Mouse (Mus musculus) heart, embryonic 14.5 days (tissue): ENCODE measurements around the gene Hsd17b2. TPM values are rescaled to one million over a fixed set of nuclear protein-coding genes. Genes with fewer than 3 reads are reported as not detected.

ENCODE experiments used
- ATAC-seq: fragments of 200-750 bp; cut with Nextera tagmentation; 2 replicates; pipeline ENCODE4 v1.8.0; 2017; ENCODE audit warnings: low read depth, moderate TSS enrichment; ENCODE audit not compliant: insufficient number of reproducible peaks, insufficient read depth, low FRiP score
- H3K27ac ChIP-seq, 2 experiments: fragments of 200-500 bp in 1 of 2; fragments of 300-500 bp in 1 of 2; sonication (generic) in 1 of 2; replicated peaks in 1 of 2; 2 replicates each; pipeline ENCODE4 v1.5.1; 2012 to 2014; ENCODE audit warnings: low read depth in 2 of 2, low read length in 2 of 2, control low read depth in 1 of 2, mild to moderate bottlenecking in 1 of 2, mixed read lengths in 1 of 2; ENCODE audit not compliant: control insufficient read depth in 1 of 2, insufficient read depth in 1 of 2
- H3K27me3 ChIP-seq: fragments of 300-500 bp; sonication (generic); 2 replicates; pipeline ENCODE4 v1.6.1; 2014; ENCODE audit warnings: mild to moderate bottlenecking, low read length, control low read depth; ENCODE audit not compliant: control insufficient read depth, insufficient read depth
- H3K36me3 ChIP-seq: fragments of 300-500 bp; sonication (generic); 2 replicates; pipeline ENCODE4 v1.6.1; 2014; ENCODE audit warnings: mild to moderate bottlenecking, control low read depth, low read length, mixed read lengths; ENCODE audit not compliant: control insufficient read depth, insufficient read depth
- H3K4me1 ChIP-seq, 2 experiments: fragments of 200-500 bp in 1 of 2; fragments of 300-500 bp in 1 of 2; sonication (generic) in 1 of 2; 2 replicates each; pipeline ENCODE4 v1.6.1; 2012 to 2014; ENCODE audit warnings: low read length in 2 of 2, control low read depth in 1 of 2, mixed read lengths in 1 of 2; ENCODE audit not compliant: control insufficient read depth in 2 of 2, insufficient read depth in 2 of 2
- H3K4me2 ChIP-seq: fragments of 300-500 bp; sonication (generic); 2 replicates; pipeline ENCODE4 v1.6.1; 2014; ENCODE audit warnings: mild to moderate bottlenecking, low read length
- H3K4me3 ChIP-seq, 2 experiments: fragments of 200-500 bp in 1 of 2; fragments of 300-500 bp in 1 of 2; sonication (generic) in 1 of 2; 2 replicates each; pipeline ENCODE4 v1.5.1; 2012 to 2014; ENCODE audit warnings: low read length in 2 of 2, mild to moderate bottlenecking in 2 of 2, control low read depth in 1 of 2, low read depth in 1 of 2, moderate library complexity in 1 of 2; ENCODE audit not compliant: control insufficient read depth in 1 of 2, insufficient read depth in 1 of 2
- H3K9ac ChIP-seq: fragments of 300-500 bp; sonication (generic); 2 replicates; pipeline ENCODE4 v1.6.1; 2014; ENCODE audit warnings: mild to moderate bottlenecking, low read length
- H3K9me3 ChIP-seq: fragments of 300-500 bp; sonication (generic); 2 replicates; pipeline ENCODE4 v1.6.1; 2016; ENCODE audit warnings: low read length, control low read depth; ENCODE audit not compliant: control insufficient read depth
- WGBS: fragments of 180-500 bp; shearing (Covaris S2); extraction: QIAGEN DNeasy Blood & Tissue Kit; methylation state at CpG from one replicate; pipeline ENCODE4 v1.1.7; 2014; 5-methylcytosine and 5-hydroxymethylcytosine counted together
- polyA plus RNA-seq: library from polyadenylated mRNA; unstranded; fragments of >200 nt; fragmentation: Nextera tagmentation; extraction: Ambion mirVana; gene quantifications from 2 replicates; pipeline ENCODE4 v1.2.1, GENCODE M21; 2014

The Hsd17b2 gene
- polyA plus RNA-seq, 1 experiment from 2014 or later, result not detected

- no peak overlapping the region for H3K27ac ChIP-seq
- no peak overlapping the region for H3K4me2 ChIP-seq
- no peaks in the 10 kb centered on the region for H3K27me3 ChIP-seq
- H3K36me3 ChIP-seq, result no peaks in the 10 kb centered on the region
- H3K9ac ChIP-seq, result no peak overlapping the region
- 80% methylated on average over 5 of the region's 5 CpGs for WGBS
- no peak overlapping the region for H3K4me3 ChIP-seq
- H3K9me3 ChIP-seq, result no peaks in the 10 kb centered on the region
- ATAC-seq, result no peak
- no peaks in the 10 kb centered on the region for H3K4me1 ChIP-seq
Measured at GRCm38 (mm10) chr8:117714604-117715003, 12.9 kb downstream of the Hsd17b2 start.

DNA sequence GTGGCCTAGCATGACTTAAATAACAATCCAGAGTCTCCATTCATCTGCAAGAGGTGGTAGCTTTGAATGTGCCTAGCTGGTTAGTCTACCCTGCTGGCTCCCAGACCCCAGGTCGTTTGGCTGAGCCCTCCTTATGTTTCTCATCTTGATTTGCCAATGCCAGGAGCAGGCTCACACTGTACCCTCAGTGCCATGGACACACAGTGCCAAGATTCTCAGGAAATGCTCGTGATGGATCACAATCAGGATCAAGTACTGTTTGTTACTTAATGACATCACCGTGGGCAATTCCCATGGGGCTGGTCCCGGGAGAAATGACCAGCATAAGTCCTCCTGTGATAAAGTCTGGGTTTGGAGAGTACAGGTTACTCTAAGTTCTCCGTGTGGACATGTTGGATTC lies 14.2 kb downstream of the Hsd17b2 start:
- no peak for ATAC-seq
- no peak overlapping the region for H3K9ac ChIP-seq
- H3K4me3 ChIP-seq, result no peak overlapping the region
- H3K4me1 ChIP-seq, result no peaks in the 10 kb centered on the region
- H3K27ac ChIP-seq, result no peak overlapping the region
- no peak overlapping the region for H3K4me2 ChIP-seq
- H3K36me3 ChIP-seq, result no peaks in the 10 kb centered on the region
- 66% methylated on average over 5 of the region's 5 CpGs for WGBS
- no peaks in the 10 kb centered on the region for H3K27me3 ChIP-seq
- no peaks in the 10 kb centered on the region for H3K9me3 ChIP-seq

GRCm38 (mm10) chr8:117718152-117718860 lies 16.6 kb downstream of the Hsd17b2 start:
- Histone ChIP-seq H3K9ac (no peak overlapping the region), H3K27ac (no peak overlapping the region), H3K9me3 (peaks cover 5% of the 10 kb centered on the region; the same call in 1 of the 2 replicates), H3K4me2 (no peak overlapping the region), H3K27me3 (no peaks in the 10 kb centered on the region), H3K36me3 (no peaks in the 10 kb centered on the region), H3K4me3 (no peak overlapping the region), H3K4me1 (no peaks in the 10 kb centered on the region)
- 71% methylated on average over 14 of the region's 14 CpGs for WGBS
- no peak for ATAC-seq

DNA sequence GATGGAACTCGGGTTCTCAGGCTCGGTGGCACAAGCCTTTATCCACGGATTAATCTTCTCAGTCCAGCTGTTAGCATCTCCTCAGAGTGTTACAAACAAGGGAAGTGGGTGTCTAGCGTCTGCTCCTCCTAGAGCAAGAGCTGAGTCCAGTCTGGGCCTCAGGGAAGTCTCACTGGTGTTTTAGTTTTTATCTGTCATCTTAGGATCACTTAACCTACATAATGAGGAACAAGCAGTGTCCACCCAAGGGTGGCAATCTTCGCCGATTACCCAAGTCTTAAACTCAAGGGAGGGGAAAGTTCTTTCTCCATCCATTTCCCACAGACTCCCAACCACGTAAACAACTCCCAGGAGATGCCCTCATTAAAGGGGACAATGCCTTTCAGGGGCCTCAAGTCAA lies 24.8 kb downstream of the Hsd17b2 start:
- no peak overlapping the region for H3K4me2 ChIP-seq
- H3K36me3 ChIP-seq, result no peaks in the 10 kb centered on the region
- peaks cover 0 to 3% of the 10 kb centered on the region in 2 experiments; a peak in 1 of 4 replicates for H3K4me1 ChIP-seq
- H3K4me3 ChIP-seq, result no peak overlapping the region
- H3K27ac ChIP-seq, result no peak overlapping the region
- H3K9me3 ChIP-seq, result peaks cover 5% of the 10 kb centered on the region; the same call in 1 of the 2 replicates
- no peak for ATAC-seq
- no peak overlapping the region for H3K9ac ChIP-seq
- no peaks in the 10 kb centered on the region for H3K27me3 ChIP-seq
- whole genome bisulfite sequencing, result 61% methylated on average over 7 of the region's 7 CpGs

DNA sequence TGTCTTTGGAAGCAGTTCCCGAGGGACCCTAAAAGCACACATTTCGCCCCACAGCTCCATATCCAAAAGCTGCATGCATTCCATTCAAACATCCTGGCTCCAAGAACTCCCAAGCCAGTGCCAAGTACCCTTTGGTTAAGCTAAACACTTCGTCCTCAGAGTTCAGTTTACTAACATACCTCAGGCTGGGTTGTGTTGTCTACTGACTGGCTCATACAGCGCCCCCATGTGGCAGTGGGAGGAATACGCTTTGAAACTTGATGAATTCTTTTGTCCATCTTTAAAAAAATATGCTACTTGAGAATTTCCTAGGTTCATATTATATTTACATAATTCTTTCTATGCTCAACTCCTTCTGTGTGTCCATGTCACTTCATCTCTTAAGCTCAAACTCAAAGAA lies 25.9 kb downstream of the Hsd17b2 start:
- Histone ChIP-seq H3K4me2 (no peak overlapping the region), H3K9me3 (peaks cover 2% of the 10 kb centered on the region; the same call in 1 of the 2 replicates)
- 63% methylated on average over 5 of the region's 5 CpGs for WGBS

DNA sequence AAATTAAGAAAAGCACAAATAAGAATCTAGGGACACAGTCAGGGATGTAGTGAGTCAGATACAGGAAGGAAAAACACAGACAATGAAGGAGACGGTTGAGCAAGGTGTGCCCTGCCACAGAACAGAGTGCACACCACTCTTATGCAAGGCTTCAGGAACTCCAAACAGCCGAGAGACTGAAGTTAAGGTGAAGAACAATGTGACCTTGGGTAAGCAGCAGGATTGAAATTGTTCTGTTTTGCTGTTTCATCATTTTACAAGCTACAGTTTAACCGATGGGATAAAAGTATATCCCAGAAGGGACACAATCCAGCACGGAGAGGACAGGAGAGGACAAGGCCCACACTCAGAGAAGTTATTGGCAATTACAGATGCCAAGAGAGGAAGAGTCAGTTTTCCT lies 26.5 kb downstream of the Hsd17b2 start:
- H3K4me3 ChIP-seq, result no peak overlapping the region
- no peak overlapping the region for H3K27ac ChIP-seq
- H3K9me3 ChIP-seq, result no peaks in the 10 kb centered on the region
- no peak overlapping the region for H3K4me2 ChIP-seq
- no peaks in the 10 kb centered on the region for H3K36me3 ChIP-seq
- 74% methylated on average over 4 of the region's 4 CpGs for WGBS
- H3K4me1 ChIP-seq, result peaks cover 0 to 3% of the 10 kb centered on the region in 2 experiments; a peak in 1 of 4 replicates
- ATAC-seq, result no peak
- no peaks in the 10 kb centered on the region for H3K27me3 ChIP-seq
- no peak overlapping the region for H3K9ac ChIP-seq

More for the DNA sequence above, 25.9 kb downstream of the Hsd17b2 start:
- H3K27ac ChIP-seq, result no peak overlapping the region
- no peak overlapping the region for H3K4me3 ChIP-seq
- ATAC-seq, result no peak
- no peaks in the 10 kb centered on the region for H3K27me3 ChIP-seq
- no peaks in the 10 kb centered on the region for H3K36me3 ChIP-seq
- peaks cover 0 to 3% of the 10 kb centered on the region in 2 experiments; a peak in 1 of 4 replicates for H3K4me1 ChIP-seq
- H3K9ac ChIP-seq, result no peak overlapping the region

DNA sequence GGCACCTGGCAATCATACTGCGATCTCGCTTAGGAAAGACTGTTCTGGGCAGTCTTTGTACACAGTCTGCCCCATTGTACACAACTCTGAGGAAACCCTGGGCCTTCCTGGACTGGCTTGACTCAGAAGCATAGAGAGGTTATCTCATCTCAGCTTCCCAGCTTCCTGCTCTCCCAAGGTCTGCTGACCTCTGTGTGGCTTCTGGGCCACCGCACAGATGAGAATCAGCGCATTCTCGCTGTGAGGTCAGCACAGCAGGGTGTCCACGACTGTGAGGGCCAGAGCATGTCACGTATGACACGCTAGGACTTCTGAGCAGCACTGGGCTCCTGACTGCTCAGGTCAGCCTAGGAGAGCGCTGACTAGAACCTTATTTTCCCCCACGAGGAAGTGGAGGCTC lies 29.3 kb downstream of the Hsd17b2 start:
- no peak overlapping the region for H3K4me2 ChIP-seq
- WGBS, result 45% methylated on average over 10 of the region's 10 CpGs
- no peak for ATAC-seq

More for the DNA sequence above, 29.3 kb downstream of the Hsd17b2 start:
- H3K9ac ChIP-seq, result no peak overlapping the region
- no peaks in the 10 kb centered on the region for H3K27me3 ChIP-seq
- H3K4me3 ChIP-seq, result no peak overlapping the region
- no peaks in the 10 kb centered on the region for H3K9me3 ChIP-seq
- peaks cover 0 to 3% of the 10 kb centered on the region in 2 experiments; a peak in 1 of 4 replicates for H3K4me1 ChIP-seq
- H3K27ac ChIP-seq, result no peak overlapping the region
- H3K36me3 ChIP-seq, result no peaks in the 10 kb centered on the region
